Mouse (Mus musculus) right cerebral cortex, postnatal 36 days (tissue): ENCODE results near the gene Cym.

Experiments
- DNase-seq, 2 experiments: peaks; one replicate each; pipeline ENCODE4 v3.0.0; 2022; ENCODE audit warnings: low spot score in 2 of 2, mixed read lengths in 1 of 2

Gene Cym

DNA sequence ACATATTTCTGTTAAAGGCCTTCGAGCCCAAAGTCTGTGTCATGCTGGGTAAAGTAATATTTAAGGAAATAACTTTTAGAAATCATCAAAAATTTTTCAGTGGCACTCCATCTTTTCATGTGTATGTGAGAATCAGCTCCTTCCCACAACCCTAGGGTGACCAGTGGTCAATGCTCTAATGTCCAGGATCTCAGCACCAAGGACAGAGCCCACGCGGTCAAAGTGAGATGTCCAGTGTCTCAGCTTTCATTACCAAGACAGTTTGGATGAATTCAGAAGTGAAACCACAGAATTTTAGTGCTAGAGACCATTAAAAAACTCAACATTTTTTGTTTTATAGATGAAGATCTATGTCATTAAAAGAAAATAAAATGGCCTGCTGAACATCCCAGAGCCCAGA is 49.6 kb downstream of the Cym start:
- DNase-seq: no peak

DNA sequence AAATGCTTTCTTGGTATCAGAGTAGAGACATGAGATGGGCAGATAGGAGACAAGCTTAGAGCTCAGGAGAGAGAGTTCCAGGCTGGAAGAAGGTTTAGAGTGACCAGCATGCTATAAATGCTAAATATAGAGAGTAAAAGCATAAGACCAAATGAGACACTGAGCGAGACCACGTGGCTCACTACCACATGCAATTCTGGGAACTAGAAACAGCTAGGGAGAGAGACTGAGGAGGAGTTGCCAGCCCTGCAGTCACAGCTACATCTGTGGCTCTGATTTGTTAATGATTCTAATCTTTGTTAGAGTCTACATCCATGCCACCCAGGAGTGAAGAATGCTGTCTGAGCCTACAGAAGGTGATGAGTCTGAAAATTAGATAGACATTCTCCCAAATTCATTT is 52.0 kb downstream of the Cym start:
- DNase-seq: peak; percentile 30 to 56

DNA sequence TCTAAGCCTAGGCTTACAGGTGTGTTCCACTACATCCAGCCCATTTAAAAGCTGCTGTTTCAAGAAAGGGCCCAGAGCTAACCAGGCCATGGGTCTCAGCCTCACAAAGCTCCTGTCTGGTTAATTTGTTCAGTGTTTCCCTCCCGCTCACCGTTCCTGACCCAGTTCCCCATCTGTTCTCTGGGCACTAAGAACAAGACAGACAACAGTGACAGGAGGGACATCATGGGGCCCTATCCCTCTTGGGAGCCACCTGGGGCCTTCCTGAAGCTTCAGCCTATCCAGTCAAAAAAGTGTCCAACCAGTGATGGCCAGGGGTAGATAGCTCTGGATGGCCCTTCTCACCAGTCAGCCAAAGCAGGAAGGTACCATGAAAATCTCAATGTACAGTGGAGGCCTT is 58.8 kb downstream of the Cym start:
- no peak for DNase-seq
